Mouse (Mus musculus): ENCODE measurements around the gene Socs5. TPM values are rescaled to one million over a fixed set of nuclear protein-coding genes. Genes with fewer than 3 reads are reported as not detected.

The Socs5 gene
- polyA plus RNA-seq, 1 experiment from 2014 or later, result 17.7 TPM

Small RNAs within 50 kb of the gene (microRNA-seq; reads per million reads assigned to microRNA genes)
- gene Gm22346, result not detected

Other genes starting within 250 kb of the Socs5 start
- gene Tmem247, start 190.3 kb upstream of the Socs5 start, polyA plus RNA-seq (2015; fragmentation: Nextera tagmentation; extraction: Ambion mirVana), result not detected in 2 replicates
- not detected in 2 replicates for gene Atp6v1e2, start 159.8 kb upstream of the Socs5 start, polyA plus RNA-seq (2015; fragmentation: Nextera tagmentation; extraction: Ambion mirVana)
- gene Rhoq, start 144.6 kb upstream of the Socs5 start, polyA plus RNA-seq (2015; fragmentation: Nextera tagmentation; extraction: Ambion mirVana), result 7.8 and 8.7 TPM in 2 replicates
- 33.4 and 35.2 TPM in 2 replicates for gene Pigf, start 82.3 kb upstream of the Socs5 start, polyA plus RNA-seq (2015; fragmentation: Nextera tagmentation; extraction: Ambion mirVana)
- gene Cript, start 82.1 kb upstream of the Socs5 start, polyA plus RNA-seq (2015; fragmentation: Nextera tagmentation; extraction: Ambion mirVana), result 188 and 202 TPM in 2 replicates
- gene Mcfd2, start 158.3 kb downstream of the Socs5 start, polyA plus RNA-seq (2015; fragmentation: Nextera tagmentation; extraction: Ambion mirVana), result 45.3 and 57.3 TPM in 2 replicates
- 7.2 and 12.0 TPM in 2 replicates for gene Ttc7, start 175.2 kb downstream of the Socs5 start, polyA plus RNA-seq (2015; fragmentation: Nextera tagmentation; extraction: Ambion mirVana)

Measured in neural tube, embryonic 15.5 days (tissue).